Mouse (Mus musculus) bone marrow, adult 2 months (tissue): ENCODE measurements around the gene Iqca. TPM values are rescaled to one million over a fixed set of nuclear protein-coding genes. Genes with fewer than 3 reads are reported as not detected.

Source experiments
- H3K27ac ChIP-seq: fragments of 200-500 bp; 2 replicates; pipeline ENCODE4 v1.5.1; 2012; ENCODE audit warnings: low read depth, mild to moderate bottlenecking, control low read depth, inconsistent platforms, low read length; ENCODE audit not compliant: control insufficient read depth, poor library complexity, insufficient read depth
- H3K4me1 ChIP-seq: fragments of 200-500 bp; 2 replicates; pipeline ENCODE4 v1.6.1; 2011; ENCODE audit warnings: low read length; ENCODE audit not compliant: control insufficient read depth, insufficient read depth
- H3K4me3 ChIP-seq: fragments of 200-500 bp; replicated peaks from 2 replicates; pipeline ENCODE3; 2011; ENCODE audit warnings: mild to moderate bottlenecking, low read depth, low read length, control low read depth; ENCODE audit not compliant: control insufficient read depth
- CTCF ChIP-seq: fragments of 200-500 bp; IDR thresholded peaks from 2 replicates; pipeline ENCODE4 v1.5.1; 2011; ENCODE audit warnings: low read length, control low read depth; ENCODE audit not compliant: control insufficient read depth, insufficient read depth
- POLR2A ChIP-seq: fragments of 200-500 bp; IDR thresholded peaks from 2 replicates; pipeline ENCODE4 v1.6.1; 2011; ENCODE audit warnings: low read depth, mild to moderate bottlenecking, control low read depth, low read length, borderline replicate concordance; ENCODE audit not compliant: control insufficient read depth
- WGBS: fragments of 180-500 bp; shearing (Covaris S2); methylation state at CpG from one replicate; pipeline ENCODE4 v1.1.7; 2018; 5-methylcytosine and 5-hydroxymethylcytosine counted together
- polyA plus RNA-seq: library from polyadenylated mRNA; stranded (reverse); fragments of >200 nt; gene quantifications from 2 replicates; pipeline ENCODE4 v1.2.4, GENCODE M21; 2011; ENCODE audit warnings: low replicate concordance; ENCODE audit not compliant: missing spikeins, insufficient read depth, insufficient read length

Gene Iqca
- polyA plus RNA-seq, 1 experiment, result not detected

- TF ChIP-seq CTCF, result no peak
- H3K4me1 ChIP-seq, result no peaks in the 10 kb centered on the region
- no peak overlapping the region for H3K4me3 ChIP-seq
- no peak overlapping the region for H3K27ac ChIP-seq
- 77% methylated on average over 12 of the region's 12 CpGs for WGBS
Measured at GRCm38 (mm10) chr1:90119214-90119613, 34.0 kb downstream of the Iqca start.

- H3K27ac ChIP-seq, result no peak overlapping the region
- TF ChIP-seq CTCF (no peak), POLR2A (no peak)
- no peak overlapping the region for H3K4me3 ChIP-seq
- 41% methylated on average over 7 of the region's 7 CpGs for WGBS
- H3K4me1 ChIP-seq, result no peaks in the 10 kb centered on the region
Measured at GRCm38 (mm10) chr1:90117207-90117606, 36.0 kb downstream of the Iqca start.

- Histone ChIP-seq H3K27ac (no peak overlapping the region), H3K4me3 (no peak overlapping the region), H3K4me1 (no peaks in the 10 kb centered on the region)
- 82% methylated on average over 5 of the region's 5 CpGs for WGBS
- no peak for TF ChIP-seq POLR2A
- no peak for TF ChIP-seq CTCF
Measured at GRCm38 (mm10) chr1:90114586-90114985, 38.6 kb downstream of the Iqca start.

DNA sequence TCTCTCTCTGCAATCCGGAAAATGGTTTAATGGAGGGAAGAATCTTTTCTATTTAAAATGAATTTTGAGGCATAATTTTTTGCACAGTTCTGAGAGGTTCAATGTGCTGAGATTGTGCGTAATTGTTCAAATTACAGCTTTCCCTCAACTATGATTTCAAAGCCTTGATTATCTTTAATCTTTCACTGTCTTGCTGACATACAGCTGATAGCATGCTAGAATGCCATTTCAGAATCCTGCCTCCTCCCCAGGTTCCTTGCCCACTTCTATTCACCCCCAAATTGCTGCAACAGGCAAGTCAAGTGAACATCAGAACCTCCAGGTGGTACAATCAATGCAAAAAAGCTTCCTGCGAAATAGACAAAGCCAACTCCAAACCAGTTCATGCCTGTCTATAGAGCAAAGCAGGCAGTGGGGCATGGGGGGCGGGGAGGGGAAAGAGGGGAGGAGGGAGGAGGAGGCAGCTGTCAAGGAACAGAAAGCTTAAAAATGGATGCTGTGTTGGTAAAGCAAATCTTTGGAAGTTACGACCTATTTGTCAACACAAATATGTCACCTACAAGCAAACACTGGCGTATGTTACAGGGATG, 39.5 kb downstream of the Iqca start:
- Histone ChIP-seq H3K4me1 (no peaks in the 10 kb centered on the region), H3K4me3 (no peak overlapping the region), H3K27ac (no peak overlapping the region)
- TF ChIP-seq CTCF (no peak), POLR2A (no peak)
- 80% methylated on average over 6 of the region's 6 CpGs for WGBS

DNA sequence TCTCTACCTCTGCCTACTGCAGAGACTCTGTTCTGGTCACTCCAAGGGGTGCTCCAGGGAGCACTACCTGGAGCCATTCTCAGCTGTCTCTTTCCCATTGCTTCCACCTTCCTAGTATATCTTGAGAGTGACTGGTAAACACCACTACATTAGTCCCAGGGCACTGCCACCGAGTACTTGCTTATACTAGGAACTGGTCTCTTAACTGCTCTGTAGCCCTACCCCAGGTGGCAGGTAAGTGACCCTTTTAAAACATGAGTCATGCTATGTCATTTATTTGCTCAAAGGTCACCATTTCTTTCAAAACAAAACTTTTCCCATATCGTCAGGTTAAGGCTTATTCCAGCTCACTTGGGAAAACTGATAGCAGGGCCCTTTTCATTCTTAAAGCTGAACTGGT, 40.5 kb downstream of the Iqca start:
- WGBS, result 81% methylated on average over 2 of the region's 2 CpGs

DNA sequence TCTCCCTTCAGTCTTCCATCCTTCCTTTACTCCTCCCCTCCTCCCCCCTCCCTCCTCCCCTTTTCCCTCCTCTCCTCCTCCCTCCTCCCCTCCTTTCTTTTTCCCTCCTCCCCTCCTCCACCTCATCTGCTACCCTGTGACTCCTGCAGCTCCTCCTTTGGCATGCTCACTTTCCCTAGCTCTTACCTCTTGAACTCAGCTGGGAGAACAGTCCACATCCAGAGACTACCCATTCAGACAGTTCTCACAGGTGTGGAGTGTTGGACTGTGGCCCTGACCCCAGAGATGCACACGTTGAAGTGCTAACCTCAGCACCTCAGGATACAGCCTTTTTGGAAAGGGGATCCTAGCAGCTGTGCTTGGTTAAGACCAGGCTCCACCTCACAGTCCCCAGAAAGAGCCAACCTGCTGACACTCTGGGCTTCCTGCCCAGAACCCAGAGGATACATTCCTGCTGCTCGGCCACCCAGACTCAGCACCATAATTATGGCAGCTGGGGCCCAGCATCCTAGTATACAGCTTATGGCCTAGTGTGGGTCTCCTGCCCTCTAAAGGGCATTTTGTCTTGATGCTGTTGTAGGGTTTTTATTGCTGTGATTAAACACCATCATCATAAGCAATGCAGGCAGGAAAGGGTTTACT, 41.9 kb downstream of the Iqca start:
- no peak for TF ChIP-seq POLR2A
- no peak for TF ChIP-seq CTCF
- Histone ChIP-seq H3K4me1 (no peaks in the 10 kb centered on the region), H3K27ac (no peak overlapping the region), H3K4me3 (no peak overlapping the region)
- whole genome bisulfite sequencing, result 67% methylated on average over 2 of the region's 2 CpGs

More for the DNA sequence above, 40.5 kb downstream of the Iqca start:
- Histone ChIP-seq H3K4me1 (no peaks in the 10 kb centered on the region), H3K27ac (no peak overlapping the region), H3K4me3 (no peak overlapping the region)
- no peak for TF ChIP-seq POLR2A
- no peak for TF ChIP-seq CTCF

- TF ChIP-seq POLR2A (no peak), CTCF (no peak)
- no peak overlapping the region for H3K27ac ChIP-seq
- 54% methylated on average over 8 of the region's 8 CpGs for WGBS
- no peaks in the 10 kb centered on the region for H3K4me1 ChIP-seq
- H3K4me3 ChIP-seq, result no peak overlapping the region
Measured at GRCm38 (mm10) chr1:90103896-90104487, 49.2 kb downstream of the Iqca start.

GRCm38 (mm10) chr1:90100360-90101232, 52.6 kb downstream of the Iqca start:
- 73% methylated on average over 10 of the region's 10 CpGs for WGBS
- Histone ChIP-seq H3K27ac (no peak overlapping the region), H3K4me1 (no peaks in the 10 kb centered on the region), H3K4me3 (no peak overlapping the region)
- TF ChIP-seq CTCF, result no peak
- TF ChIP-seq POLR2A, result no peak
